Mouse (Mus musculus) mouse embryonic stem cell (cell line): Measurements from ENCODE around the gene Dppa5a.
"Not testable (repeated sequence)": the region's sequence is repeated elsewhere in the genome, so short reads cannot be mapped to it uniquely, and the experiment has no call there.

Experiments
- in situ Hi-C, 2 experiments: fragments of 300-500 bp; cut with MboI; formaldehyde crosslinking; loops; 1 replicate in 1 of 2; 3 replicates in 1 of 2; pipeline ENCODE4 v1.14.3; 2019 to 2020; ENCODE audit warnings: low sequenced_read_pairs in 2 of 2, low pct_unique_long_range_greater_than_20kb in 1 of 2, mixed read lengths in 1 of 2; ENCODE audit not compliant: unreplicated experiment in 1 of 2

Gene Dppa5a

GRCm38 (mm10) chr9:78367959-78368358 is at the start of gene Dppa5a:
Gene Dppa5a, minus strand, starts transcription at chr9:78368177.
- in situ Hi-C loops: not testable (repeated sequence)

- in situ Hi-C loops: no loop called here
Observed at GRCm38 (mm10) chr9:78401596-78401995, 33.6 kb upstream of the Dppa5a start.

GRCm38 (mm10) chr9:78400570-78400969 is 32.6 kb upstream of the Dppa5a start:
- in situ Hi-C loops: no loop called here

- in situ Hi-C loops: no loop called here
Observed at GRCm38 (mm10) chr9:78396517-78396916, 28.5 kb upstream of the Dppa5a start.

- in situ Hi-C loops: no loop called here
Observed at GRCm38 (mm10) chr9:78395630-78396351, 27.8 kb upstream of the Dppa5a start, which contains the start of gene Ddx43. Gene Ddx43, plus strand, starts transcription at chr9:78395777.

- in situ Hi-C loops: no loop called here
Observed at GRCm38 (mm10) chr9:78395244-78395629, 27.3 kb upstream of the Dppa5a start.

GRCm38 (mm10) chr9:78394602-78395001 is 26.6 kb upstream of the Dppa5a start:
- in situ Hi-C loops: loop anchor here in 1 of 2 experiments (5.0 kb wide), 1 partner anchor 37 kb away; the partner anchor contains the start of gene Gsta2

- in situ Hi-C loops: loop anchor here in 1 of 2 experiments (5.0 kb wide), 1 partner anchor 36 kb away; the partner anchor contains the start of gene Gsta2
Observed at GRCm38 (mm10) chr9:78393741-78394140, 25.8 kb upstream of the Dppa5a start.

- in situ Hi-C loops: loop anchor here in 1 of 2 experiments (5.0 kb wide), 2 partner anchors 33 to 68 kb away; partner anchors contain the start of gene Gsta2
Observed at GRCm38 (mm10) chr9:78389981-78390380, 22.0 kb upstream of the Dppa5a start.

- in situ Hi-C loops: loop anchor here in 1 of 2 experiments (5.0 kb wide), 1 partner anchor 65 kb away; no protein-coding TSS in a partner anchor
Observed at GRCm38 (mm10) chr9:78386947-78387346, 19.0 kb upstream of the Dppa5a start.

- in situ Hi-C loops: loop anchor here in 1 of 2 experiments (5.0 kb wide), 1 partner anchor 64 kb away; no protein-coding TSS in a partner anchor
Observed at GRCm38 (mm10) chr9:78385893-78386292, 17.9 kb upstream of the Dppa5a start.

- in situ Hi-C loops: no loop called here
Observed at GRCm38 (mm10) chr9:78378113-78378785, 10.3 kb upstream of the Dppa5a start, which contains the start of gene Ooep. Gene Ooep, minus strand, starts transcription at chr9:78378725.

- in situ Hi-C loops: no loop called here
Observed at GRCm38 (mm10) chr9:78377546-78377945, 9.6 kb upstream of the Dppa5a start.

GRCm38 (mm10) chr9:78375486-78375885 is 7.5 kb upstream of the Dppa5a start:
- in situ Hi-C loops: no loop called here

GRCm38 (mm10) chr9:78374885-78375389 is 7.0 kb upstream of the Dppa5a start:
- in situ Hi-C loops: no loop called here

- in situ Hi-C loops: no loop called here
Observed at GRCm38 (mm10) chr9:78374397-78374796, 6.4 kb upstream of the Dppa5a start.

GRCm38 (mm10) chr9:78372827-78373504 is 5.0 kb upstream of the Dppa5a start:
- in situ Hi-C loops: no loop called here

- in situ Hi-C loops: no loop called here
Observed at GRCm38 (mm10) chr9:78371441-78371840, 3.5 kb upstream of the Dppa5a start.

- in situ Hi-C loops: no loop called here
Observed at GRCm38 (mm10) chr9:78369786-78370185, 1.8 kb upstream of the Dppa5a start.
